Mouse (Mus musculus): Measurements from ENCODE around the gene AF067061. TPM values are rescaled to one million over a fixed set of nuclear protein-coding genes. Genes with fewer than 3 reads are reported as not detected.

AF067061 gene
- not detected for polyA plus RNA-seq (2014; fragmentation: Illumina TruSeq; extraction: RNeasy Lipid Tissue Mini Kit (QIAGEN cat#74804); ENCODE audit: insufficient read depth, low read depth, low replicate concordance)

DNA sequence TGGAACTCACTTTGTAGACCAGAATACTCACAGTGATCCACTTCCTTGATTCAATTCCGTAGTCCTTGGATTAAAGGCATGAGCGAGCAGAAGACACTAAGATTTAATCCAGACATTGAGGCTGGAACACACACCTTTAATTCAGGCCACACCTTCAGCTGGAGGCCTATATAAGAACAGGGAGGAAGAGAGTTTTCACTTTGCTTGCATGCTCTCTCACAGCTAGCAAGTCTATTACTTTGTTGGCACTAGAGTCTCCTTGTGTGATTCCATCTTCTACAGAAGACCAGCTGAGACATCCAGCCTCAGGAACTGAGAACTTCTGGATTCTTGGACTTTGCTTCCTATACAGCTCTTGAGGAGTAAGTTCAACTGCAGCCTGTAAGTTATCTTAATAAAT lies at the start of gene AF067061:
Gene AF067061, plus strand, starts transcription at position 245 of the 400 bp plus-strand sequence.

GRCm38 (mm10) chr13:120215847-120216246 lies 47.1 kb upstream of the AF067061 start, which contains the start of gene Gm21762:
Gene Gm21762, minus strand, starts transcription at chr13:120215947.

DNA sequence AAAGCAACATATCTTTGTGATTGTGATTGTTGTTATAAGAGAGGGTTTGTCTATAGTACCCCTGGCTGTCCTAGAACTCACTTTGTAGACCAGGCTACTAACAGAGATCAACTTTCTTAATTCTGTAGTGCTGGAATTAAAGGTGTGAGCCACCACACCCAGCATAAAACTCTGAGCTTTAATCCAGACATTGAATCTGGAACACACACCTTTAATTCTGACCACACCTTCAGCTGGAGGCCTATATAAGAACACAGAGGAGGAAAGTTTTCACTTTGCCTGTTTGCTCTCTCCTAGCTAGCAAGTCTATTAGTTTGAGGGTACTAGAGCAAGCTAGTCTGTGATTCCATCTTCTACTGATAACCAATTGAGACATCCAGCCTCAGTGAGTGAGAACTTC lies 24.1 kb upstream of the AF067061 start, which contains the start of gene Gm21731:
Gene Gm21731, plus strand, starts transcription at position 301 of the 400 bp plus-strand sequence.

DNA sequence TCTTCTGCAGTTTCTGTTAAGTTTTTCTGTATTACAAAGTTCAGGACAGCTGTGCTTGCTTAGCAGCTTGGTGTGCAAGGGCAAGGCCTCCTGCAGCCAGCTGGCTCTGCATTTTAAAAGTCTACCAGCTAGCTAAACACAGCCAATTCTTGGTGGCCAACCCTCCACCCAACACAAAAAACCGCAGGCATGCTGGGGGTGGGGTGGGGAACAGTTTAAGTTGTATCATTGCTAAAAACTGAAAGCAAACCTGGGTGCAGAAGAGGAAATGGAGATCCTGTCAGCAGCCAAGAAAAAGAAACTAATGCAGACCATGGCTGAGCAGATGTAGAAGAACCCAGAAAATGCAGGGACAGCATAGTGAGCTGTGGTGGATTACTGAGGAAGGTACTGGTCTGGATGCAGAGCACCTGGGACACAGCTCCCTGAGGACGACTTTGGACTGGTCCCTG lies 37.1 kb downstream of the AF067061 start, which contains the start of gene BC147527:
Gene BC147527, plus strand, starts transcription at position 402 of the 452 bp plus-strand sequence.

Other genes starting within 250 kb of the AF067061 start
- gene Gm36079, start 236.1 kb upstream of the AF067061 start, polyA plus RNA-seq (2014; fragmentation: Illumina TruSeq; extraction: RNeasy Lipid Tissue Mini Kit (QIAGEN cat#74804); ENCODE audit: insufficient read depth, low read depth, low replicate concordance) = not detected
- gene Gm21188, start 210.9 kb upstream of the AF067061 start, polyA plus RNA-seq (2014; fragmentation: Illumina TruSeq; extraction: RNeasy Lipid Tissue Mini Kit (QIAGEN cat#74804); ENCODE audit: insufficient read depth, low read depth, low replicate concordance) = 4.8 TPM
- gene Gm20767, start 122.9 kb upstream of the AF067061 start, polyA plus RNA-seq (2014; fragmentation: Illumina TruSeq; extraction: RNeasy Lipid Tissue Mini Kit (QIAGEN cat#74804); ENCODE audit: insufficient read depth, low read depth, low replicate concordance) = not detected
- not detected for gene Gm21818, start 90.7 kb upstream of the AF067061 start, polyA plus RNA-seq (2014; fragmentation: Illumina TruSeq; extraction: RNeasy Lipid Tissue Mini Kit (QIAGEN cat#74804); ENCODE audit: insufficient read depth, low read depth, low replicate concordance)
- 1.9 TPM for gene Gm21762, start 47.2 kb upstream of the AF067061 start, polyA plus RNA-seq (2014; fragmentation: Illumina TruSeq; extraction: RNeasy Lipid Tissue Mini Kit (QIAGEN cat#74804); ENCODE audit: insufficient read depth, low read depth, low replicate concordance)
- gene Gm21731, start 24.0 kb upstream of the AF067061 start, polyA plus RNA-seq (2014; fragmentation: Illumina TruSeq; extraction: RNeasy Lipid Tissue Mini Kit (QIAGEN cat#74804); ENCODE audit: insufficient read depth, low read depth, low replicate concordance) = not detected
- gene BC147527, start 37.3 kb downstream of the AF067061 start, polyA plus RNA-seq (2014; fragmentation: Illumina TruSeq; extraction: RNeasy Lipid Tissue Mini Kit (QIAGEN cat#74804); ENCODE audit: insufficient read depth, low read depth, low replicate concordance) = 3.8 TPM
- gene Tcstv3, start 53.8 kb downstream of the AF067061 start, polyA plus RNA-seq (2014; fragmentation: Illumina TruSeq; extraction: RNeasy Lipid Tissue Mini Kit (QIAGEN cat#74804); ENCODE audit: insufficient read depth, low read depth, low replicate concordance) = not detected

Measured in lung, adult 10 weeks (tissue).